Mouse (Mus musculus): Measurements from ENCODE around the gene Sdk1. TPM values are rescaled to one million over a fixed set of nuclear protein-coding genes. Genes with fewer than 3 reads are reported as not detected.

Sdk1 gene
- polyA plus RNA-seq, 1 experiment from 2014 or later, result 2.0 TPM

- Histone ChIP-seq H3K4me3 (replicated peaks) (no peak overlapping the region), H3K36me3 (no peaks in the 10 kb centered on the region), H3K4me1 (replicated peaks) (peaks cover 4% of the 10 kb centered on the region; the same call in 1 of the 2 replicates), H3K9ac (replicated peaks) (no peak overlapping the region), H3K9me3 (no peaks in the 10 kb centered on the region), H3K27ac (no peak overlapping the region), H3K4me2 (no peak overlapping the region), H3K27me3 (no peaks in the 10 kb centered on the region)
- no peak for ATAC-seq (ENCODE audit: insufficient number of reproducible peaks, insufficient read depth, low FRiP score, low TSS enrichment, low read depth)
- WGBS, result 37% methylated on average over 8 of the region's 8 CpGs
Measured at GRCm38 (mm10) chr5:141852175-141852574, 610.9 kb downstream of the Sdk1 start.

- H3K36me3 ChIP-seq, result no peaks in the 10 kb centered on the region
- H3K9ac ChIP-seq (replicated peaks), result no peak overlapping the region
- no peak for ATAC-seq (ENCODE audit: insufficient number of reproducible peaks, insufficient read depth, low FRiP score, low TSS enrichment, low read depth)
- no peak overlapping the region for H3K4me3 ChIP-seq (replicated peaks)
- peaks cover 4% of the 10 kb centered on the region; the same call in 1 of the 2 replicates for H3K4me1 ChIP-seq (replicated peaks)
- H3K27ac ChIP-seq, result no peak overlapping the region
- H3K27me3 ChIP-seq, result no peaks in the 10 kb centered on the region
- H3K9me3 ChIP-seq, result no peaks in the 10 kb centered on the region
- 69% methylated on average over 2 of the region's 2 CpGs for WGBS
- H3K4me2 ChIP-seq, result no peak overlapping the region
Measured at GRCm38 (mm10) chr5:141856447-141856846, 615.2 kb downstream of the Sdk1 start.

GRCm38 (mm10) chr5:141857781-141858180 is 616.5 kb downstream of the Sdk1 start:
- Histone ChIP-seq H3K9me3 (no peaks in the 10 kb centered on the region), H3K9ac (replicated peaks) (no peak overlapping the region), H3K27ac (no peak overlapping the region), H3K4me3 (replicated peaks) (no peak overlapping the region), H3K4me2 (no peak overlapping the region), H3K27me3 (no peaks in the 10 kb centered on the region), H3K4me1 (replicated peaks) (peaks cover 2% of the 10 kb centered on the region; the same call in 1 of the 2 replicates), H3K36me3 (no peaks in the 10 kb centered on the region)
- no peak for ATAC-seq (ENCODE audit: insufficient number of reproducible peaks, insufficient read depth, low FRiP score, low TSS enrichment, low read depth)
- 79% methylated on average over 1 of the region's 1 CpGs for WGBS

GRCm38 (mm10) chr5:141858406-141859160 is 617.3 kb downstream of the Sdk1 start:
- no peaks in the 10 kb centered on the region for H3K9me3 ChIP-seq
- peaks cover 5% of the 10 kb centered on the region; the same call in 1 of the 2 replicates for H3K4me1 ChIP-seq (replicated peaks)
- no peaks in the 10 kb centered on the region for H3K36me3 ChIP-seq
- no peak overlapping the region for H3K4me3 ChIP-seq (replicated peaks)
- WGBS, result 29% methylated on average over 8 of the region's 8 CpGs
- no peak overlapping the region for H3K4me2 ChIP-seq
- H3K9ac ChIP-seq (replicated peaks), result no peak overlapping the region
- ATAC-seq (ENCODE audit: insufficient number of reproducible peaks, insufficient read depth, low FRiP score, low TSS enrichment, low read depth), result no peak
- H3K27ac ChIP-seq, result no peak overlapping the region
- no peaks in the 10 kb centered on the region for H3K27me3 ChIP-seq

GRCm38 (mm10) chr5:141866042-141866441 is 624.8 kb downstream of the Sdk1 start:
- H3K27ac ChIP-seq, result no peak overlapping the region
- H3K9ac ChIP-seq (replicated peaks), result no peak overlapping the region
- H3K4me3 ChIP-seq (replicated peaks), result no peak overlapping the region
- no peak overlapping the region for H3K4me2 ChIP-seq
- whole genome bisulfite sequencing, result 69% methylated on average over 3 of the region's 3 CpGs
- peaks cover 38% of the 10 kb centered on the region for H3K4me1 ChIP-seq (replicated peaks)
- H3K27me3 ChIP-seq, result no peaks in the 10 kb centered on the region
- no peaks in the 10 kb centered on the region for H3K9me3 ChIP-seq
- no peak for ATAC-seq (ENCODE audit: insufficient number of reproducible peaks, insufficient read depth, low FRiP score, low TSS enrichment, low read depth)
- no peaks in the 10 kb centered on the region for H3K36me3 ChIP-seq

GRCm38 (mm10) chr5:141873751-141874150 is 632.5 kb downstream of the Sdk1 start:
- Histone ChIP-seq H3K4me1 (replicated peaks) (peaks cover 6% of the 10 kb centered on the region; the same call in 1 of the 2 replicates), H3K4me2 (no peak overlapping the region), H3K27ac (no peak overlapping the region), H3K4me3 (replicated peaks) (no peak overlapping the region), H3K36me3 (no peaks in the 10 kb centered on the region), H3K27me3 (no peaks in the 10 kb centered on the region), H3K9ac (replicated peaks) (no peak overlapping the region), H3K9me3 (0 out of 2 replicates have a peak, but pooled peaks cover 4% of the 10 kb centered on the region)
- ATAC-seq (ENCODE audit: insufficient number of reproducible peaks, insufficient read depth, low FRiP score, low TSS enrichment, low read depth), result no peak
- 93% methylated on average over 11 of the region's 11 CpGs for WGBS

- H3K27me3 ChIP-seq, result no peaks in the 10 kb centered on the region
- WGBS, result 57% methylated on average over 5 of the region's 5 CpGs
Measured at GRCm38 (mm10) chr5:141880661-141881060, 639.4 kb downstream of the Sdk1 start.

GRCm38 (mm10) chr5:141884111-141884647 is 642.9 kb downstream of the Sdk1 start:
- no peak overlapping the region for H3K9ac ChIP-seq (replicated peaks)
- H3K4me2 ChIP-seq, result no peak overlapping the region
- WGBS, result 39% methylated on average over 3 of the region's 3 CpGs
- no peak overlapping the region for H3K4me3 ChIP-seq (replicated peaks)
- H3K9me3 ChIP-seq, result no peaks in the 10 kb centered on the region
- H3K36me3 ChIP-seq, result no peaks in the 10 kb centered on the region
- peaks cover 12% of the 10 kb centered on the region; the same call in 1 of the 2 replicates for H3K4me1 ChIP-seq (replicated peaks)
- H3K27ac ChIP-seq, result no peak overlapping the region
- H3K27me3 ChIP-seq, result no peaks in the 10 kb centered on the region
- no peak for ATAC-seq (ENCODE audit: insufficient number of reproducible peaks, insufficient read depth, low FRiP score, low TSS enrichment, low read depth)

More at GRCm38 (mm10) chr5:141880661-141881060, 639.4 kb downstream of the Sdk1 start:
- H3K4me3 ChIP-seq (replicated peaks), result no peak overlapping the region
- peaks cover 6% of the 10 kb centered on the region; the same call in 1 of the 2 replicates for H3K4me1 ChIP-seq (replicated peaks)
- H3K36me3 ChIP-seq, result no peaks in the 10 kb centered on the region
- H3K27ac ChIP-seq, result no peak overlapping the region
- H3K9ac ChIP-seq (replicated peaks), result no peak overlapping the region
- no peak for ATAC-seq (ENCODE audit: insufficient number of reproducible peaks, insufficient read depth, low FRiP score, low TSS enrichment, low read depth)
- H3K4me2 ChIP-seq, result no peak overlapping the region
- no peaks in the 10 kb centered on the region for H3K9me3 ChIP-seq

GRCm38 (mm10) chr5:141886006-141886405 is 644.7 kb downstream of the Sdk1 start:
- H3K4me2 ChIP-seq, result no peak overlapping the region
- peaks cover 12% of the 10 kb centered on the region; the same call in 1 of the 2 replicates for H3K4me1 ChIP-seq (replicated peaks)
- H3K27me3 ChIP-seq, result no peaks in the 10 kb centered on the region
- H3K9me3 ChIP-seq, result no peaks in the 10 kb centered on the region
- no peak overlapping the region for H3K4me3 ChIP-seq (replicated peaks)
- no peaks in the 10 kb centered on the region for H3K36me3 ChIP-seq
- 83% methylated on average over 10 of the region's 10 CpGs for WGBS
- no peak overlapping the region for H3K9ac ChIP-seq (replicated peaks)
- 0 out of 2 replicates have a peak overlapping the region, but pooled peaks have one; percentile 20 for H3K27ac ChIP-seq
- no peak for ATAC-seq (ENCODE audit: insufficient number of reproducible peaks, insufficient read depth, low FRiP score, low TSS enrichment, low read depth)

- no peak overlapping the region for H3K9ac ChIP-seq (replicated peaks)
- no peak overlapping the region for H3K27ac ChIP-seq
- no peak overlapping the region for H3K4me3 ChIP-seq (replicated peaks)
- H3K4me1 ChIP-seq (replicated peaks), result peaks cover 6% of the 10 kb centered on the region; the same call in 1 of the 2 replicates
- no peak overlapping the region for H3K4me2 ChIP-seq
- no peaks in the 10 kb centered on the region for H3K27me3 ChIP-seq
- no peaks in the 10 kb centered on the region for H3K9me3 ChIP-seq
- H3K36me3 ChIP-seq, result no peaks in the 10 kb centered on the region
- WGBS, result 80% methylated on average over 9 of the region's 9 CpGs
- no peak for ATAC-seq (ENCODE audit: insufficient number of reproducible peaks, insufficient read depth, low FRiP score, low TSS enrichment, low read depth)
Measured at GRCm38 (mm10) chr5:141889766-141890165, 648.5 kb downstream of the Sdk1 start.

GRCm38 (mm10) chr5:141896402-141896801 is 655.1 kb downstream of the Sdk1 start:
- H3K27ac ChIP-seq, result no peak overlapping the region
- no peak overlapping the region for H3K9ac ChIP-seq (replicated peaks)
- no peaks in the 10 kb centered on the region for H3K4me1 ChIP-seq (replicated peaks)
- no peak overlapping the region for H3K4me3 ChIP-seq (replicated peaks)
- H3K4me2 ChIP-seq, result no peak overlapping the region
- H3K9me3 ChIP-seq, result 0 out of 2 replicates have a peak, but pooled peaks cover 8% of the 10 kb centered on the region
- no peaks in the 10 kb centered on the region for H3K36me3 ChIP-seq
- no peak for ATAC-seq (ENCODE audit: insufficient number of reproducible peaks, insufficient read depth, low FRiP score, low TSS enrichment, low read depth)
- H3K27me3 ChIP-seq, result no peaks in the 10 kb centered on the region
- 81% methylated on average over 8 of the region's 8 CpGs for whole genome bisulfite sequencing

All from limb, embryonic 12.5 days (tissue).